ENCODE assay signal across 8 mouse cellular contexts in genomic region chr2:131094823-131095222, GRCm38 (mm10). TPM values are rescaled to one million over a fixed set of nuclear protein-coding genes. Genes with fewer than 3 reads are reported as not detected.
DNase-seq lines count a peak whose midpoint lies in the region; ATAC-seq and TF ChIP-seq lines count a peak whose summit lies in the region.

No protein-coding gene starts in this region.

- no peaks in the 10 kb centered on the region for H3K9me3 ChIP-seq in ES-E14 (ENCODE audit: control insufficient read depth, insufficient read depth, low read depth, low read length)
- no peaks in the 10 kb centered on the region for H3K9me3 ChIP-seq in lung, embryonic 16.5 days (ENCODE audit: control insufficient read depth, low read length)

- no peaks in the 10 kb centered on the region for H3K27me3 ChIP-seq in lung, embryonic 16.5 days (ENCODE audit: control insufficient read depth, insufficient read depth, low read depth, low read length)

- 6% methylated on average over 1 of the region's 1 CpGs for WGBS in lung, embryonic 16.5 days

- no peak overlapping the region for H3K9ac ChIP-seq in ES-E14 (ENCODE audit: insufficient read depth, low read depth, low read length, poor library complexity, severe bottlenecking)
- peak overlapping the region; percentile 4; the same call in 1 of the 2 replicates for H3K9ac ChIP-seq in lung, embryonic 16.5 days (ENCODE audit: low read length)

- intact Hi-C loops in heart, postnatal 14 days (cut with DNase I): loop anchor here (1.0 to 2.0 kb wide), 4 partner anchors 48 to 159 kb away; partner anchors contain the start of gene 1700037H04Rik

- no peak overlapping the region; the same call in 1 of the 2 replicates for H3K27ac ChIP-seq in ES-E14 (ENCODE audit: insufficient read depth, low read depth, low read length, poor library complexity, severe bottlenecking)
- H3K27ac ChIP-seq in lung, embryonic 16.5 days (ENCODE audit: low read length): no peak overlapping the region

- TF ChIP-seq CTCF in brain, embryonic 14.5 days (IDR thresholded peaks at IDR 0.05; ENCODE audit: borderline replicate concordance, extremely low read depth, insufficient read depth, insufficient read length): peak; percentile 96

- ATAC-seq in lung, embryonic 16.5 days (ENCODE audit: low read depth): peak; percentile 66; the same call in 1 of the 2 replicates

- no peak for TF ChIP-seq POLR2A in brain, embryonic 14.5 days (IDR thresholded peaks at IDR 0.05; ENCODE audit: borderline replicate concordance, extremely low read depth, insufficient read depth, insufficient read length, poor library complexity, severe bottlenecking)

- in situ Hi-C loops in ES-E14 (cut with MboI; ENCODE audit: low sequenced_read_pairs in 2 of 2, unreplicated experiment in 2 of 2): no loop called here

- H3K4me3 ChIP-seq in ES-E14 (ENCODE audit: insufficient read depth in 1 of 2, low read depth in 1 of 2, low read length in 2 of 2, poor library complexity in 1 of 2, severe bottlenecking in 1 of 2): no peak overlapping the region
- H3K4me3 ChIP-seq in lung, embryonic 16.5 days (ENCODE audit: low read length): no peak overlapping the region

- H3K4me2 ChIP-seq in lung, embryonic 16.5 days (ENCODE audit: low read depth, low read length): no peak overlapping the region

- DNase-seq in ES-E14 (ENCODE audit: low read depth, low spot score): peak; percentile 66
- DNase-seq in brain, embryonic 14.5 days (ENCODE audit: low read depth): peak; percentile 82
- DNase-seq in fibroblast of lung, adult 2 months (ENCODE audit: low read depth): peak; percentile 37
- peak; percentile 86 for DNase-seq in heart, postnatal 14 days
- peak; percentile 54 to 83 for DNase-seq in layer of hippocampus, adult 18-20 months (ENCODE audit: low spot score in 2 of 2)
- peak; percentile 79 for DNase-seq in ovary, postnatal 36 days (ENCODE audit: low spot score)
- peak; percentile 76 for DNase-seq in thymus, postnatal 14 days

- no peaks in the 10 kb centered on the region for H3K36me3 ChIP-seq in ES-E14 (ENCODE audit: control insufficient read depth, insufficient read depth, low read length, poor library complexity, severe bottlenecking)
- H3K36me3 ChIP-seq in lung, embryonic 16.5 days (ENCODE audit: control insufficient read depth, insufficient read depth, low read length): no peaks in the 10 kb centered on the region

- peaks cover 8 to 10% of the 10 kb centered on the region in 2 experiments for H3K4me1 ChIP-seq in ES-E14 (ENCODE audit: control insufficient read depth in 2 of 2, insufficient read depth in 2 of 2, low read length in 2 of 2, poor library complexity in 1 of 2)
- H3K4me1 ChIP-seq in lung, embryonic 16.5 days (replicated peaks; ENCODE audit: control insufficient read depth, insufficient read depth, low read length): peaks cover 5% of the 10 kb centered on the region

TF ChIP-seq in ES-E14, 5 proteins besides CTCF, POLR2A, EP300 and RAD21:
- TF ChIP-seq CHD2 (IDR thresholded peaks at IDR 0.05; ENCODE audit: low read depth, low read length) (no peak), ZC3H11A (IDR thresholded peaks at IDR 0.05; ENCODE audit: borderline replicate concordance, low read depth, low read length) (peak; percentile 87), MAFK (IDR thresholded peaks at IDR 0.05; ENCODE audit: insufficient read depth, low read depth, low read length) (no peak)

RNA-seq across cellular contexts. Expression of gene Siglec1, which starts 8.3 kb away (rescaled TPM):
- total RNA-seq in ES-E14 (2012; rRNA removed): 0.26 and 0.27 TPM in 2 replicates
- 0.35 and 0.52 TPM in 2 replicates for polyA plus RNA-seq in brain, embryonic 14.5 days (2012; rRNA removed)
- 1 to 10 TPM; 1.3 to 1.5 TPM for total RNA-seq in heart, postnatal 14 days (2021)
- under 1 TPM; 0.36 to 0.47 TPM for total RNA-seq in layer of hippocampus, adult 18-20 months (2021)
- polyA plus RNA-seq in lung, embryonic 16.5 days (2015; fragmentation: Nextera tagmentation; extraction: Ambion mirVana): 0.34 and 0.59 TPM in 2 replicates

RNA-seq across cellular contexts. Expression of gene Adam33, which starts 31.2 kb away (rescaled TPM):
- 0.40 and 0.69 TPM in 2 replicates for total RNA-seq in ES-E14 (2012; rRNA removed)
- polyA plus RNA-seq in brain, embryonic 14.5 days (2012; rRNA removed): 4.9 and 5.4 TPM in 2 replicates
- 1 to 10 TPM; 1.1 to 3.0 TPM for total RNA-seq in heart, postnatal 14 days (2021)
- under 1 TPM; 0.18 to 0.74 TPM for total RNA-seq in layer of hippocampus, adult 18-20 months (2021)
- 6.5 and 7.1 TPM in 2 replicates for polyA plus RNA-seq in lung, embryonic 16.5 days (2015; fragmentation: Nextera tagmentation; extraction: Ambion mirVana)

RNA-seq across cellular contexts. Expression of gene Hspa12b, which starts 32.3 kb away (rescaled TPM):
- 1.5 and 1.7 TPM in 2 replicates for total RNA-seq in ES-E14 (2012; rRNA removed)
- 8.6 and 10.1 TPM in 2 replicates for polyA plus RNA-seq in brain, embryonic 14.5 days (2012; rRNA removed)
- 10 to 100 TPM; 42.9 to 48.2 TPM for total RNA-seq in heart, postnatal 14 days (2021)
- 1 to 10 TPM; 6.1 to 8.3 TPM for total RNA-seq in layer of hippocampus, adult 18-20 months (2021)
- polyA plus RNA-seq in lung, embryonic 16.5 days (2015; fragmentation: Nextera tagmentation; extraction: Ambion mirVana): 16.0 and 17.2 TPM in 2 replicates

RNA-seq across cellular contexts. Expression of gene Gm11037, which starts 38.5 kb away (rescaled TPM):
- not detected in 2 replicates for total RNA-seq in ES-E14 (2012; rRNA removed)
- polyA plus RNA-seq in brain, embryonic 14.5 days (2012; rRNA removed): not detected in 2 replicates
- total RNA-seq in heart, postnatal 14 days (2021): not detected
- not detected for total RNA-seq in layer of hippocampus, adult 18-20 months (2021)
- not detected in 2 replicates for polyA plus RNA-seq in lung, embryonic 16.5 days (2015; fragmentation: Nextera tagmentation; extraction: Ambion mirVana)

RNA-seq across cellular contexts. Expression of gene Gfra4, which starts 51.9 kb away (rescaled TPM):
- 1.6 TPM in 2 replicates for total RNA-seq in ES-E14 (2012; rRNA removed)
- polyA plus RNA-seq in brain, embryonic 14.5 days (2012; rRNA removed): 43.7 and 54.0 TPM in 2 replicates
- total RNA-seq in heart, postnatal 14 days (2021): 1 to 10 TPM; 5.1 to 8.0 TPM
- total RNA-seq in layer of hippocampus, adult 18-20 months (2021): 10 to 100 TPM; 61.4 to 65.5 TPM
- polyA plus RNA-seq in lung, embryonic 16.5 days (2015; fragmentation: Nextera tagmentation; extraction: Ambion mirVana): 8.2 and 9.3 TPM in 2 replicates

Comparison
In these comparisons a context has a peak if more than half of its experiments do, and no peak if none do; other contexts are left out.
1. RNA of gene Hspa12b, which starts 32.3 kb away (total RNA-seq): 42.9 to 48.2 TPM in heart, postnatal 14 days; 6.1 to 8.3 TPM in layer of hippocampus, adult 18-20 months and 1.5 to 1.7 TPM in ES-E14; every median in the first group is over 4 times any median in the second.
2. Peak in every context shown above with its lines, with median percentiles within 50 percentile points of each other: DNase-seq.